Mouse (Mus musculus): ENCODE measurements around the gene Pnpla3. TPM values are rescaled to one million over a fixed set of nuclear protein-coding genes. Genes with fewer than 3 reads are reported as not detected.

Pnpla3 gene
- polyA plus RNA-seq, 1 experiment from 2014 or later: 0.57 TPM

GRCm38 (mm10) chr15:84230661-84231060 is 63.0 kb downstream of the Pnpla3 start:
- H3K27me3 ChIP-seq (ENCODE audit: insufficient read depth, low read length): no peaks in the 10 kb centered on the region
- no peak overlapping the region for H3K4me3 ChIP-seq (replicated peaks; ENCODE audit: low read depth, low read length)
- no peak overlapping the region for H3K9ac ChIP-seq (ENCODE audit: low read depth, low read length)
- no peaks in the 10 kb centered on the region for H3K36me3 ChIP-seq (ENCODE audit: insufficient read depth, low read length)
- H3K27ac ChIP-seq: peak overlapping the region; percentile 48; the same call in 1 of the 2 replicates
- ATAC-seq (replicated peaks; ENCODE audit: low FRiP score, low read depth) (no peak), DNase-seq (ENCODE audit: low spot score) (no peak)
- peaks cover 4% of the 10 kb centered on the region; the same call in 1 of the 2 replicates for H3K4me1 ChIP-seq (replicated peaks; ENCODE audit: insufficient read depth, low read length)
- H3K4me2 ChIP-seq (ENCODE audit: low read length): peak overlapping the region; percentile 92; the same call in 1 of the 2 replicates
- no peaks in the 10 kb centered on the region for H3K9me3 ChIP-seq (replicated peaks; ENCODE audit: low read length)
- no peak for TF ChIP-seq CTCF (IDR thresholded peaks at IDR 0.05; ENCODE audit: low read depth)
- 19% methylated on average over 5 of the region's 5 CpGs for WGBS

- H3K27ac ChIP-seq: peak overlapping the region; percentile 48
- H3K36me3 ChIP-seq (ENCODE audit: insufficient read depth, low read length): no peaks in the 10 kb centered on the region
- ATAC-seq (replicated peaks; ENCODE audit: low FRiP score, low read depth): no peak
- H3K4me3 ChIP-seq (replicated peaks; ENCODE audit: low read depth, low read length): peak overlapping the region; percentile 50
- H3K4me2 ChIP-seq (ENCODE audit: low read length): peak overlapping the region; percentile 92
- no peak for TF ChIP-seq CTCF (IDR thresholded peaks at IDR 0.05; ENCODE audit: low read depth)
- peak overlapping the region; percentile 64; the same call in 1 of the 2 replicates for H3K9ac ChIP-seq (ENCODE audit: low read depth, low read length)
- no peaks in the 10 kb centered on the region for H3K27me3 ChIP-seq (ENCODE audit: insufficient read depth, low read length)
- peak; percentile 47 for DNase-seq (ENCODE audit: low spot score)
- 8% methylated on average over 16 of the region's 16 CpGs for WGBS
- peaks cover 4% of the 10 kb centered on the region; the same call in 1 of the 2 replicates for H3K4me1 ChIP-seq (replicated peaks; ENCODE audit: insufficient read depth, low read length)
- H3K9me3 ChIP-seq (replicated peaks; ENCODE audit: low read length): no peaks in the 10 kb centered on the region
Measured at GRCm38 (mm10) chr15:84231113-84231712, 63.6 kb downstream of the Pnpla3 start.

- under 1% methylated on average over 53 of the region's 53 CpGs for WGBS
- ATAC-seq (replicated peaks; ENCODE audit: low FRiP score, low read depth) (peak; percentile 55), DNase-seq (ENCODE audit: low spot score) (peak; percentile 44)
- Histone ChIP-seq H3K27ac (peak within 1 kb of the TSS; percentile 70), H3K4me2 (ENCODE audit: low read length) (peak within 1 kb of the TSS; percentile 92), H3K27me3 (ENCODE audit: insufficient read depth, low read length) (no peaks in the 10 kb centered on the region), H3K36me3 (ENCODE audit: insufficient read depth, low read length) (no peaks in the 10 kb centered on the region), H3K9ac (ENCODE audit: low read depth, low read length) (peak within 1 kb of the TSS; percentile 64), H3K4me1 (replicated peaks; ENCODE audit: insufficient read depth, low read length) (peaks cover 4% of the 10 kb centered on the region; the same call in 1 of the 2 replicates), H3K9me3 (replicated peaks; ENCODE audit: low read length) (no peaks in the 10 kb centered on the region), H3K4me3 (replicated peaks; ENCODE audit: low read depth, low read length) (peak within 1 kb of the TSS; percentile 50)
- no peak for TF ChIP-seq CTCF (IDR thresholded peaks at IDR 0.05; ENCODE audit: low read depth)
Measured at GRCm38 (mm10) chr15:84231721-84232561, 64.3 kb downstream of the Pnpla3 start, which contains the start of gene Parvb. Gene Parvb (plus strand): TSS chr15:84232043.

GRCm38 (mm10) chr15:84232609-84233008 is 65.0 kb downstream of the Pnpla3 start:
- 25% methylated on average over 8 of the region's 8 CpGs for WGBS
- no peaks in the 10 kb centered on the region for H3K27me3 ChIP-seq (ENCODE audit: insufficient read depth, low read length)
- no peak overlapping the region for H3K9ac ChIP-seq (ENCODE audit: low read depth, low read length)
- DNase-seq (ENCODE audit: low spot score) (no peak), ATAC-seq (replicated peaks; ENCODE audit: low FRiP score, low read depth) (no peak)
- no peaks in the 10 kb centered on the region for H3K36me3 ChIP-seq (ENCODE audit: insufficient read depth, low read length)
- H3K4me2 ChIP-seq (ENCODE audit: low read length): peak overlapping the region; percentile 92
- no peak for TF ChIP-seq CTCF (IDR thresholded peaks at IDR 0.05; ENCODE audit: low read depth)
- no peaks in the 10 kb centered on the region for H3K9me3 ChIP-seq (replicated peaks; ENCODE audit: low read length)
- H3K4me1 ChIP-seq (replicated peaks; ENCODE audit: insufficient read depth, low read length): peaks cover 4% of the 10 kb centered on the region; the same call in 1 of the 2 replicates
- peak overlapping the region; percentile 50 for H3K4me3 ChIP-seq (replicated peaks; ENCODE audit: low read depth, low read length)
- no peak overlapping the region for H3K27ac ChIP-seq

GRCm38 (mm10) chr15:84234794-84235581 is 67.4 kb downstream of the Pnpla3 start:
- Histone ChIP-seq H3K4me1 (replicated peaks; ENCODE audit: insufficient read depth, low read length) (peaks cover 12% of the 10 kb centered on the region), H3K27ac (peak overlapping the region; percentile 57), H3K4me3 (replicated peaks; ENCODE audit: low read depth, low read length) (no peak overlapping the region), H3K4me2 (ENCODE audit: low read length) (no peak overlapping the region), H3K36me3 (ENCODE audit: insufficient read depth, low read length) (no peaks in the 10 kb centered on the region), H3K9ac (ENCODE audit: low read depth, low read length) (no peak overlapping the region), H3K9me3 (replicated peaks; ENCODE audit: low read length) (no peaks in the 10 kb centered on the region), H3K27me3 (ENCODE audit: insufficient read depth, low read length) (no peaks in the 10 kb centered on the region)
- no peak for DNase-seq (ENCODE audit: low spot score)
- ATAC-seq (replicated peaks; ENCODE audit: low FRiP score, low read depth): peak; percentile 22; the same call in 1 of the 2 replicates
- 0 out of 2 replicates have a peak, but pooled peaks have one; percentile 8 for TF ChIP-seq CTCF (IDR thresholded peaks at IDR 0.05; ENCODE audit: low read depth)
- WGBS: 82% methylated on average over 7 of the region's 7 CpGs

Data from kidney, postnatal 0 days (tissue).